Mouse (Mus musculus) forebrain, embryonic 13.5 days (tissue): ENCODE measurements around the gene Zfp292. TPM values are rescaled to one million over a fixed set of nuclear protein-coding genes. Genes with fewer than 3 reads are reported as not detected.
"Not testable (repeated sequence)": the region's sequence is repeated elsewhere in the genome, so short reads cannot be mapped to it uniquely, and the experiment has no call there.

Source experiments
- ATAC-seq: fragments of 200-750 bp; cut with Nextera tagmentation; 2 replicates; pipeline ENCODE4 v1.8.0; 2017
- H3K27ac ChIP-seq: fragments of 300-500 bp; sonication (generic); 2 replicates; pipeline ENCODE4 v1.5.1; 2015; ENCODE audit warnings: inconsistent platforms, mild to moderate bottlenecking, moderate library complexity
- H3K27me3 ChIP-seq: fragments of 300-500 bp; sonication (generic); 2 replicates; pipeline ENCODE4 v1.6.1; 2015; ENCODE audit warnings: mild to moderate bottlenecking, inconsistent platforms
- H3K36me3 ChIP-seq: fragments of 300-500 bp; sonication (generic); 2 replicates; pipeline ENCODE4 v1.6.1; 2015; ENCODE audit warnings: mild to moderate bottlenecking, inconsistent platforms; ENCODE audit not compliant: poor library complexity, severe bottlenecking
- H3K4me1 ChIP-seq: fragments of 300-500 bp; sonication (generic); 2 replicates; pipeline ENCODE4 v1.6.1; 2015; ENCODE audit warnings: inconsistent platforms
- H3K4me2 ChIP-seq: fragments of 300-500 bp; sonication (generic); 2 replicates; pipeline ENCODE4 v1.6.1; 2015; ENCODE audit warnings: inconsistent platforms, mild to moderate bottlenecking, moderate library complexity
- H3K4me3 ChIP-seq: fragments of 300-500 bp; sonication (generic); 2 replicates; pipeline ENCODE4 v1.5.1; 2015; ENCODE audit warnings: mild to moderate bottlenecking, inconsistent platforms
- H3K9ac ChIP-seq: fragments of 300-500 bp; sonication (generic); 2 replicates; pipeline ENCODE4 v1.6.1; 2015; ENCODE audit warnings: mild to moderate bottlenecking, inconsistent platforms
- H3K9me3 ChIP-seq: fragments of 300-500 bp; sonication (generic); replicated peaks from 2 replicates; pipeline ENCODE4 v1.6.1; 2016; ENCODE audit warnings: inconsistent platforms
- WGBS: fragments of 180-500 bp; shearing (Covaris S2); methylation state at CpG from one replicate; pipeline ENCODE4 v1.1.7; 2015; 5-methylcytosine and 5-hydroxymethylcytosine counted together
- polyA plus RNA-seq: library from polyadenylated mRNA; unstranded; fragments of >200 nt; fragmentation: Nextera tagmentation; extraction: Ambion mirVana; gene quantifications from 2 replicates; pipeline ENCODE4 v1.2.1, GENCODE M21; 2015

Gene Zfp292
- polyA plus RNA-seq, result 34.8 and 37.9 TPM in 2 replicates

GRCm38 (mm10) chr4:34882818-34883217 is at the start of gene Zfp292:
TSS of gene Zfp292 (minus strand) at chr4:34882960.
- Histone ChIP-seq H3K27me3 (no peaks in the 10 kb centered on the region; the same call in 1 of the 2 replicates), H3K4me2 (peak within 1 kb of the TSS; percentile 77), H3K36me3 (peaks cover 8% of the 10 kb centered on the region), H3K27ac (peak within 1 kb of the TSS; percentile 99), H3K4me3 (peak within 1 kb of the TSS; percentile 95), H3K4me1 (peaks cover 33% of the 10 kb centered on the region), H3K9ac (peak within 1 kb of the TSS; percentile 100), H3K9me3 (no peaks in the 10 kb centered on the region)
- 0% methylated on average over 44 of the region's 44 CpGs for WGBS
- peak; percentile 95 for ATAC-seq

GRCm38 (mm10) chr4:34928386-34928785 is 45.6 kb upstream of the Zfp292 start:
- not testable (repeated sequence) for H3K9me3 ChIP-seq, ATAC-seq, H3K9ac ChIP-seq, H3K27me3 ChIP-seq, H3K36me3 ChIP-seq, H3K4me3 ChIP-seq, H3K4me1 ChIP-seq, H3K4me2 ChIP-seq, H3K27ac ChIP-seq
- WGBS, result 87% methylated on average over 7 of the region's 7 CpGs

- Histone ChIP-seq H3K4me1 (peaks cover 5% of the 10 kb centered on the region), H3K27me3 (no peaks in the 10 kb centered on the region), H3K36me3 (no peaks in the 10 kb centered on the region), H3K27ac (no peak overlapping the region), H3K9ac (no peak overlapping the region), H3K9me3 (no peaks in the 10 kb centered on the region), H3K4me3 (no peak overlapping the region), H3K4me2 (no peak overlapping the region)
- 0 out of 2 replicates have a peak, but pooled peaks have one; percentile 61 for ATAC-seq
- 71% methylated on average over 6 of the region's 6 CpGs for WGBS
These were observed 39.6 kb upstream of the Zfp292 start for GRCm38 (mm10) chr4:34922177-34922870.

GRCm38 (mm10) chr4:34917400-34917799 is 34.6 kb upstream of the Zfp292 start:
- H3K27ac ChIP-seq, result no peak overlapping the region
- no peaks in the 10 kb centered on the region for H3K27me3 ChIP-seq
- peaks cover 8% of the 10 kb centered on the region for H3K4me1 ChIP-seq
- no peak overlapping the region for H3K9ac ChIP-seq
- no peaks in the 10 kb centered on the region for H3K9me3 ChIP-seq
- H3K4me2 ChIP-seq, result no peak overlapping the region
- H3K4me3 ChIP-seq, result no peak overlapping the region
- no peaks in the 10 kb centered on the region for H3K36me3 ChIP-seq
- 25% methylated on average over 7 of the region's 7 CpGs for WGBS
- peak; percentile 69; the same call in 1 of the 2 replicates for ATAC-seq

- WGBS, result 89% methylated on average over 3 of the region's 3 CpGs
- H3K9me3 ChIP-seq, result no peaks in the 10 kb centered on the region
These were observed 29.4 kb upstream of the Zfp292 start for GRCm38 (mm10) chr4:34912171-34912570.

GRCm38 (mm10) chr4:34911401-34911800 is 28.6 kb upstream of the Zfp292 start:
- ATAC-seq, result no peak
- no peak overlapping the region for H3K4me2 ChIP-seq
- H3K4me3 ChIP-seq, result no peak overlapping the region
- no peak overlapping the region for H3K9ac ChIP-seq
- H3K27me3 ChIP-seq, result no peaks in the 10 kb centered on the region
- H3K4me1 ChIP-seq, result no peaks in the 10 kb centered on the region
- no peak overlapping the region for H3K27ac ChIP-seq
- no peaks in the 10 kb centered on the region for H3K36me3 ChIP-seq
- 79% methylated on average over 3 of the region's 3 CpGs for WGBS
- H3K9me3 ChIP-seq, result no peaks in the 10 kb centered on the region

More at GRCm38 (mm10) chr4:34912171-34912570, 29.4 kb upstream of the Zfp292 start:
- no peaks in the 10 kb centered on the region for H3K27me3 ChIP-seq
- peaks cover under 1% of the 10 kb centered on the region; the same call in 1 of the 2 replicates for H3K4me1 ChIP-seq
- ATAC-seq, result no peak
- H3K27ac ChIP-seq, result no peak overlapping the region
- no peaks in the 10 kb centered on the region for H3K36me3 ChIP-seq
- no peak overlapping the region for H3K9ac ChIP-seq
- H3K4me3 ChIP-seq, result no peak overlapping the region
- H3K4me2 ChIP-seq, result no peak overlapping the region

GRCm38 (mm10) chr4:34908127-34908526 is 25.4 kb upstream of the Zfp292 start:
- ATAC-seq, result no peak
- no peaks in the 10 kb centered on the region for H3K27me3 ChIP-seq
- WGBS, result 93% methylated on average over 7 of the region's 7 CpGs
- no peaks in the 10 kb centered on the region for H3K4me1 ChIP-seq
- no peak overlapping the region for H3K4me3 ChIP-seq
- no peak overlapping the region for H3K27ac ChIP-seq
- no peak overlapping the region for H3K9ac ChIP-seq
- no peaks in the 10 kb centered on the region for H3K9me3 ChIP-seq
- H3K4me2 ChIP-seq, result no peak overlapping the region
- H3K36me3 ChIP-seq, result no peaks in the 10 kb centered on the region

GRCm38 (mm10) chr4:34907026-34907425 is 24.3 kb upstream of the Zfp292 start:
- no peak for ATAC-seq
- no peaks in the 10 kb centered on the region for H3K9me3 ChIP-seq
- no peak overlapping the region for H3K9ac ChIP-seq
- no peak overlapping the region for H3K4me3 ChIP-seq
- H3K4me2 ChIP-seq, result no peak overlapping the region
- H3K27me3 ChIP-seq, result no peaks in the 10 kb centered on the region
- no peaks in the 10 kb centered on the region for H3K4me1 ChIP-seq
- H3K27ac ChIP-seq, result no peak overlapping the region
- no peaks in the 10 kb centered on the region for H3K36me3 ChIP-seq
- 41% methylated on average over 14 of the region's 14 CpGs for WGBS

GRCm38 (mm10) chr4:34906151-34906550 is 23.4 kb upstream of the Zfp292 start:
- Histone ChIP-seq H3K4me2 (no peak overlapping the region), H3K9me3 (no peaks in the 10 kb centered on the region), H3K4me3 (no peak overlapping the region), H3K9ac (no peak overlapping the region), H3K4me1 (no peaks in the 10 kb centered on the region), H3K27ac (no peak overlapping the region), H3K36me3 (no peaks in the 10 kb centered on the region), H3K27me3 (no peaks in the 10 kb centered on the region)
- WGBS, result 79% methylated on average over 4 of the region's 4 CpGs
- ATAC-seq, result no peak

GRCm38 (mm10) chr4:34905396-34905795 is 22.6 kb upstream of the Zfp292 start:
- Histone ChIP-seq H3K9me3 (no peaks in the 10 kb centered on the region), H3K4me2 (no peak overlapping the region), H3K36me3 (no peaks in the 10 kb centered on the region), H3K9ac (no peak overlapping the region), H3K4me1 (no peaks in the 10 kb centered on the region), H3K27ac (no peak overlapping the region), H3K4me3 (no peak overlapping the region), H3K27me3 (no peaks in the 10 kb centered on the region)
- WGBS, result 63% methylated on average over 5 of the region's 5 CpGs
- no peak for ATAC-seq

GRCm38 (mm10) chr4:34901582-34901981 is 18.8 kb upstream of the Zfp292 start:
- H3K9ac ChIP-seq, H3K4me2 ChIP-seq, ATAC-seq, H3K27ac ChIP-seq, H3K9me3 ChIP-seq, H3K36me3 ChIP-seq, H3K4me3 ChIP-seq, H3K27me3 ChIP-seq, H3K4me1 ChIP-seq: not testable (repeated sequence)
- 83% methylated on average over 3 of the region's 3 CpGs for WGBS

- H3K9ac ChIP-seq, result no peak overlapping the region
- no peak for ATAC-seq
- no peaks in the 10 kb centered on the region for H3K27me3 ChIP-seq
- 82% methylated on average over 4 of the region's 4 CpGs for WGBS
- H3K4me2 ChIP-seq, result no peak overlapping the region
- H3K4me3 ChIP-seq, result no peak overlapping the region
- no peaks in the 10 kb centered on the region for H3K36me3 ChIP-seq
- peaks cover 4% of the 10 kb centered on the region; the same call in 1 of the 2 replicates for H3K4me1 ChIP-seq
- H3K9me3 ChIP-seq, result no peaks in the 10 kb centered on the region
- no peak overlapping the region for H3K27ac ChIP-seq
These were observed 18.4 kb upstream of the Zfp292 start for GRCm38 (mm10) chr4:34901166-34901565.

- no peaks in the 10 kb centered on the region for H3K9me3 ChIP-seq
- H3K4me1 ChIP-seq, result peaks cover 4% of the 10 kb centered on the region; the same call in 1 of the 2 replicates
- WGBS, result 52% methylated on average over 9 of the region's 9 CpGs
- H3K4me3 ChIP-seq, result no peak overlapping the region
- no peak overlapping the region for H3K4me2 ChIP-seq
- H3K36me3 ChIP-seq, result no peaks in the 10 kb centered on the region
- H3K9ac ChIP-seq, result no peak overlapping the region
- H3K27ac ChIP-seq, result no peak overlapping the region
- no peaks in the 10 kb centered on the region for H3K27me3 ChIP-seq
- ATAC-seq, result no peak; the same call in 1 of the 2 replicates
These were observed 17.4 kb upstream of the Zfp292 start for GRCm38 (mm10) chr4:34900155-34900554.
